Mouse (Mus musculus) myocyte (in vitro differentiated cells): ENCODE results near the gene H2-DMb1.

Experiments used
- CEBPB ChIP-seq: IDR thresholded peaks from 2 replicates; pipeline ENCODE4 v1.6.1; 2011; ENCODE audit warnings: mild to moderate bottlenecking, moderate library complexity; ENCODE audit not compliant: poor library complexity, insufficient read depth, severe bottlenecking
- E2F4 ChIP-seq: IDR thresholded peaks from one replicate; pipeline ENCODE4 v1.6.1; 2011; ENCODE audit warnings: mild to moderate bottlenecking, control low read depth, moderate library complexity; ENCODE audit not compliant: insufficient read depth
- MAX ChIP-seq: IDR thresholded peaks from one replicate; pipeline ENCODE4 v1.6.1; 2011; ENCODE audit warnings: low read depth, mild to moderate bottlenecking, control low read depth
- MYOD1 ChIP-seq, 3 experiments: IDR thresholded peaks; one replicate each; pipeline ENCODE4 v1.6.1; 2011; ENCODE audit warnings: control low read depth in 2 of 3, low read depth in 2 of 3, mild to moderate bottlenecking in 2 of 3, moderate library complexity in 1 of 3; ENCODE audit not compliant: insufficient read length in 2 of 3, control insufficient read depth in 1 of 3
- MYOG ChIP-seq, 3 experiments: IDR thresholded peaks; one replicate each; pipeline ENCODE4 v1.6.1; 2011; ENCODE audit warnings: control low read depth in 2 of 3, low read depth in 2 of 3, mild to moderate bottlenecking in 2 of 3; ENCODE audit not compliant: insufficient read length in 2 of 3, control insufficient read depth in 1 of 3, insufficient read depth in 1 of 3
- POLR2A ChIP-seq: IDR thresholded peaks from one replicate; pipeline ENCODE4 v1.6.1; 2011; ENCODE audit warnings: low read depth, mild to moderate bottlenecking, control low read depth, moderate library complexity; ENCODE audit not compliant: insufficient read length
- POLR2AphosphoS2 ChIP-seq: IDR thresholded peaks from one replicate; pipeline ENCODE4 v1.6.1; 2011; ENCODE audit warnings: low read depth, control low read depth; ENCODE audit not compliant: insufficient read length
- SRF ChIP-seq: IDR thresholded peaks from one replicate; pipeline ENCODE4 v1.6.1; 2011; ENCODE audit warnings: low read depth; ENCODE audit not compliant: control insufficient read depth, insufficient read length
- TCF12 ChIP-seq: IDR thresholded peaks from one replicate; pipeline ENCODE4 v1.6.1; 2011; ENCODE audit warnings: mild to moderate bottlenecking, control low read depth; ENCODE audit not compliant: poor library complexity, insufficient read depth, severe bottlenecking
- TCF3 ChIP-seq: IDR thresholded peaks from one replicate; pipeline ENCODE4 v1.6.1; 2011; ENCODE audit warnings: low read depth, control low read depth; ENCODE audit not compliant: insufficient read length
- USF1 ChIP-seq: IDR thresholded peaks from one replicate; pipeline ENCODE4 v1.6.1; 2011; ENCODE audit warnings: low read depth, mild to moderate bottlenecking, control low read depth, moderate library complexity

DNA sequence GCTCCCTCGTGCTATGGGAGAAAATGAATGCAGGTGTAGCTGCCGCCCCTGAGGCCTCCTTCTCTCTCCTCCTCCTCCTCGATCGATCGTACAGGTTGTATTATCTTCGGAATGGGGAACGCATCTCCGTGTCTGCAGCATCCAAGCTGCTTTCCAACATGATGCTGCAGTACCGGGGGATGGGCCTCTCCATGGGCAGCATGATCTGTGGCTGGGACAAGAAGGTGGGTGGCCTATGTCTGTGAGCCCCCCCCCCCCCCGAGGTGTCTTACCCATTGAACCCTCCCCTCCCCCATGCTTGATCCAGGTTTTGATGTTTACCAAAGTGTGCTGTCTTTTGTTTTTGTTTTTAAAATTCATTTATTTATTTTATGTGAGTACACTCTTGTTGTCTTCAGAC, 47.2 kb downstream of the H2-DMb1 start:
- TF ChIP-seq CEBPB = no peak
- TF ChIP-seq MAX = no peak
- TF ChIP-seq POLR2A = no peak
- TF ChIP-seq E2F4 = no peak
- TF ChIP-seq TCF12 = no peak
- TF ChIP-seq SRF = no peak
- TF ChIP-seq MYOD1 (IDR thresholded peaks at IDR 0.05; ENCODE audit: control insufficient read depth in 1 of 3, insufficient read length in 2 of 3, low read depth in 2 of 3) = no peak
- TF ChIP-seq MYOG (IDR thresholded peaks at IDR 0.05; ENCODE audit: control insufficient read depth in 1 of 3, insufficient read depth in 1 of 3, insufficient read length in 2 of 3, low read depth in 2 of 3) = no peak
- TF ChIP-seq TCF3 = no peak
- no peak for TF ChIP-seq POLR2AphosphoS2
- no peak for TF ChIP-seq USF1
